Mouse (Mus musculus): ENCODE data around the gene Synm. TPM values are rescaled to one million over a fixed set of nuclear protein-coding genes. Genes with fewer than 3 reads are reported as not detected.

Gene Synm
- polyA plus RNA-seq, 1 experiment: 1.3 TPM

DNA sequence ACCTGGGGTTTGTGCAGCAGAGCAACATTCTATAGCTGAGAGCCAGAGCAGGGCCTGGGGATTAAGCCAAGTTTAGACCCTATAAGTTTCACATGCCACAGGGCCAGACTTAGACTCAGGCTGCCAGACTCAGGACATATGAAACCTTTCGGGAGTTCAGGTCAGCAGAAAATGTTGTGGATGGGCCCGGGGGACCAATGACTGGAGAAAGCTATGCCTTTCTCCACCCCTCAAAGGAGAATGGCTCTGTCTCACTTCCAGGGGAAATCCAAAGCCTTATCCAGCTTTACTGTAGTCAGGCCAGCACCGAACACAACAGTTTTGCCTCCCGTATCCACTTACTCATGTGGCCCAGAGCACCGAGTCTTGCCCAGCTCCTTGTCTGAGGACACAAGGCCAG, 18.7 kb downstream of the Synm start:
- H3K4me1 ChIP-seq (ENCODE audit: control insufficient read depth, insufficient read depth, low read length): no peaks in the 10 kb centered on the region
- no peak overlapping the region for H3K4me3 ChIP-seq (replicated peaks; ENCODE audit: control insufficient read depth, low read depth, low read length)
- TF ChIP-seq POLR2A (IDR thresholded peaks at IDR 0.05; ENCODE audit: borderline replicate concordance, control insufficient read depth, low read depth, low read length) (no peak), CTCF (IDR thresholded peaks at IDR 0.05; ENCODE audit: control insufficient read depth, insufficient read depth, low read length) (no peak)
- H3K27ac ChIP-seq (ENCODE audit: control insufficient read depth, insufficient read depth, low read depth, low read length, poor library complexity): no peak overlapping the region
- 84% methylated on average over 5 of the region's 5 CpGs for WGBS

DNA sequence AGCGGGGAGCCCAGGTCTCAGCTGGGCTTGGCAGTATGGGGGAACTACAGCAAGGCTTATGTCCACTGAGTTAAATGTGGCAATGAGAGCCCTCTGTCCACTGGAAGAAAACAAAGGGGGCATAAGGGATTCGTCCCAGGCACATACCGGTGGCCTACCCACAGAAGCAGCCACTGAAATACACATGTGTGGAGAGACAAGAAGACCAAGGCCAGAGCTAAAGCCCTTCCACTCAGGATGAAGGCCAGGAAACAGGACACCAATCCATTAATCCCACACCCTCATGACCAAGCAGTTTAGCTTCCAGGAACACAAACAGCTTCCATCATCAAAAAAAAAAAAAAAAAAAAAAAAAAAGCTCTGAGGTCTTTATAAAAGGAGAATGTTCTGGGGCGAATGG, 19.2 kb downstream of the Synm start:
- no peak overlapping the region for H3K27ac ChIP-seq (ENCODE audit: control insufficient read depth, insufficient read depth, low read depth, low read length, poor library complexity)

DNA sequence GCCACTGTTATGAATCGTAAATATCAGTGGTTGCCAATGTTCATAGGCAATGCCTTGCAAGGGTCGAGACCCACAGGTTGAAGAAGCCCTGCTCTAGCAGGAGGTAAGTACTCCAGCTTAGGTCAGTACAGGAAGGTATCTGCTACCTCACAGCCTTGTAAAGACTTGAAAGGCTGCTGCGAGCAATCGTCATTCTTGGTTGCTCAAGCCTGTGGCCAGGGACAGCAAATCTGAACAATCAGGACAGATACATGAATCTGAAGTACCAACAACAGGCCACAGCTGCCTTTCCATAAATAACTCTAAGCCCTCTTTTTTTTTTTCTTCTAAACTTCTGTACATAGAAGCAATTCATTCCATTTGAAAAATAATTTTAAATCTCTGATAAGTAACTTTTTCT, 27.3 kb downstream of the Synm start:
- no peak overlapping the region for H3K27ac ChIP-seq (ENCODE audit: control insufficient read depth, insufficient read depth, low read depth, low read length, poor library complexity)
- WGBS: 61% methylated on average over 4 of the region's 4 CpGs
- TF ChIP-seq POLR2A (IDR thresholded peaks at IDR 0.05; ENCODE audit: borderline replicate concordance, control insufficient read depth, low read depth, low read length) (no peak), CTCF (IDR thresholded peaks at IDR 0.05; ENCODE audit: control insufficient read depth, insufficient read depth, low read length) (no peak)
- peaks cover 2% of the 10 kb centered on the region; the same call in 1 of the 2 replicates for H3K4me1 ChIP-seq (ENCODE audit: control insufficient read depth, insufficient read depth, low read length)
- H3K4me3 ChIP-seq (replicated peaks; ENCODE audit: control insufficient read depth, low read depth, low read length): no peak overlapping the region

More for the DNA sequence above, 19.2 kb downstream of the Synm start:
- no peaks in the 10 kb centered on the region for H3K4me1 ChIP-seq (ENCODE audit: control insufficient read depth, insufficient read depth, low read length)
- no peak overlapping the region for H3K4me3 ChIP-seq (replicated peaks; ENCODE audit: control insufficient read depth, low read depth, low read length)
- TF ChIP-seq CTCF (IDR thresholded peaks at IDR 0.05; ENCODE audit: control insufficient read depth, insufficient read depth, low read length) (no peak), POLR2A (IDR thresholded peaks at IDR 0.05; ENCODE audit: borderline replicate concordance, control insufficient read depth, low read depth, low read length) (no peak)
- WGBS: 82% methylated on average over 4 of the region's 4 CpGs

DNA sequence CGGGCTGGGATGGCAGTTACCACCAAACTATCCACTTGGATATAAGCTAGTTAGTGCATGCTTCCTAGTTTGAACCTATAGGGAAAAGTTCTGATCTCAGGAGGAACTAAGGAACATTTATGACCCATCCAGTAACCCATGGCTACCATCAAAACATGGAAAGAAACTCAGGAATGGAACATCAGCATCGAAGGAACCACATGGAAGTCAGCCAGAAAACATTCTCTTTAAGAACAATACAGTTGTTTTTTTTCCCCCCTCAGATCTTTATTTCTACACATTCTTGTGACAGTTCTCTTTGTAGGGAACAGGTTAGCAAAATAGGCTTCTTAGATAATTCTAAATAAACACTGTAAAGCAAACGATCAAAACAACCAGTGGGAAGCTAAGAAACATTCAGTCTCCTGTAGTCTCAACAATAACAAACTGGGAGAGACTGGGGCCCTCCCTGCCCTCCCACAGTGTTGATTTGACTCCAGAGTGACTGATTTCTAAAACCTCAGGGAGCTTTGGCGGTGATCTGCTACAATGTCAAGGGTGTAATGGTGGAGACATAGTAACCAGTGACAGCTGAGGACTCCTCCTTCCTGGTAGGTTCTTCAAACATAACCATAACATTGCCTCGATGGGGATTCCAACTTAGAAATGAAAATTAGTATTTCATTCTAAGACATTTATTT, 29.0 kb downstream of the Synm start:
- Histone ChIP-seq H3K27ac (ENCODE audit: control insufficient read depth, insufficient read depth, low read depth, low read length, poor library complexity) (no peak overlapping the region), H3K4me1 (ENCODE audit: control insufficient read depth, insufficient read depth, low read length) (peaks cover 2% of the 10 kb centered on the region; the same call in 1 of the 2 replicates), H3K4me3 (replicated peaks; ENCODE audit: control insufficient read depth, low read depth, low read length) (no peak overlapping the region)
- no peak for TF ChIP-seq CTCF (IDR thresholded peaks at IDR 0.05; ENCODE audit: control insufficient read depth, insufficient read depth, low read length)
- no peak for TF ChIP-seq POLR2A (IDR thresholded peaks at IDR 0.05; ENCODE audit: borderline replicate concordance, control insufficient read depth, low read depth, low read length)
- WGBS: 55% methylated on average over 5 of the region's 5 CpGs

DNA sequence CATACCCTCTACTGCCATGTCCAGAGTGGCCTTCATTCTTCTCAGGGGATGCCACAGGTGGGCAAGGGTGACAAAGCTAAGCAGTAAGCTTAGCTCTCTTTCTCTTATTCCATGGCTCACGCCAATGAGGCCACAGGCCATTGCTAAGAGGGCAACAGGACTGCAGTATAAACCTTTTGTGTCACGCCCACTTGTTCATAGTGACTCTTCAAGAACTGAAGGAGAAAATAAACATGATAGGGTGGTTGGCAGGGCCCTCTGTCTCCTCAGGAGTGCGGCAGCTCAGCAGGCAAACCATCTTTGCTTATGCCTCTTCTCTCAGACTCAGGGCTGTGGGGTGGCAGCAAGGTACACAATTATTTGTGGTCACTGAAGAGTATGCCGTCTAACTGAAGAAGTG, 30.7 kb downstream of the Synm start:
- 85% methylated on average over 4 of the region's 4 CpGs for WGBS
- no peak for TF ChIP-seq POLR2A (IDR thresholded peaks at IDR 0.05; ENCODE audit: borderline replicate concordance, control insufficient read depth, low read depth, low read length)
- TF ChIP-seq CTCF (IDR thresholded peaks at IDR 0.05; ENCODE audit: control insufficient read depth, insufficient read depth, low read length): no peak
- Histone ChIP-seq H3K4me1 (ENCODE audit: control insufficient read depth, insufficient read depth, low read length) (peaks cover 2% of the 10 kb centered on the region; the same call in 1 of the 2 replicates), H3K4me3 (replicated peaks; ENCODE audit: control insufficient read depth, low read depth, low read length) (no peak overlapping the region), H3K27ac (ENCODE audit: control insufficient read depth, insufficient read depth, low read depth, low read length, poor library complexity) (no peak overlapping the region)

DNA sequence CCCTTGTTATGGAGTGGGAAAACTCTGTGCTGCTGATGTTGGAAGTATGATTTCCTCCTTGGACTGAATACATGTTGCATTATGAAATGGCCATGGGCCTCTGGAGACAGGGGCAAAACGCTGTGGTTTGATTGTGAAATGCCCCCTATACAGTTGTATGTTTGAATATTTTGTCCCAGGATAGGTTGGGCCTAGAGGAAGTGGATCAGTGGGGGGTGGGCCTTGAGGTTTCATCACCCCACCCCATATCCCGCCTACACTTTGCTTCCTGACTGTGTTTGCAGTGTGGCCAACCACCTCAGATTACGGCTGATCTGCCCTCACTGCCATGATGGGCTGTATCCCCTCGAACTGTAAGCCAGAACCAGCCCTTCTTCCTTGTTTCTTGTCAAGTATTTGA, 31.3 kb downstream of the Synm start:
- Histone ChIP-seq H3K27ac (ENCODE audit: control insufficient read depth, insufficient read depth, low read depth, low read length, poor library complexity) (no peak overlapping the region), H3K4me3 (replicated peaks; ENCODE audit: control insufficient read depth, low read depth, low read length) (no peak overlapping the region), H3K4me1 (ENCODE audit: control insufficient read depth, insufficient read depth, low read length) (peaks cover 2% of the 10 kb centered on the region; the same call in 1 of the 2 replicates)
- TF ChIP-seq POLR2A (IDR thresholded peaks at IDR 0.05; ENCODE audit: borderline replicate concordance, control insufficient read depth, low read depth, low read length) (no peak), CTCF (IDR thresholded peaks at IDR 0.05; ENCODE audit: control insufficient read depth, insufficient read depth, low read length) (no peak)
- 44% methylated on average over 4 of the region's 4 CpGs for WGBS

DNA sequence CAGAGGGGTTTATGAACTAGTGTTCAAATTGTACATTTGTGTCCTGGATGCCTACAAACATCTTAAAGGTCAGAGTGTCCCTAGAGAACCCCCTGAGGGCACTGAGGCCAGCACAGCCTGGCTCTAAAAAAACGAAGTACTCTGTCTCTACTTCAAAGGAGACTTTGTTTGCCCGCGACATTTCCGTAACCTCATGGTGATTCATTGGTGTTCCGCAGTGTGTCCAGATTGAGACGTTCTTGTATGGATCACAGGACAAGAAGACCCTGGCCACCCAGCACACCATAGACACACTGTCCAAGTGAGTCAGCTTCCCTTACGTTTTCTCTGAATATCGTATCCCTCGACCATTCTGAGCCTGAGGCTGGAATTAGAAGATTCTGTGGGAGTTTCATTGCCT, 34.5 kb downstream of the Synm start:
- 89% methylated on average over 9 of the region's 9 CpGs for WGBS
- Histone ChIP-seq H3K27ac (ENCODE audit: control insufficient read depth, insufficient read depth, low read depth, low read length, poor library complexity) (no peak overlapping the region), H3K4me3 (replicated peaks; ENCODE audit: control insufficient read depth, low read depth, low read length) (no peak overlapping the region), H3K4me1 (ENCODE audit: control insufficient read depth, insufficient read depth, low read length) (peaks cover 2% of the 10 kb centered on the region; the same call in 1 of the 2 replicates)
- TF ChIP-seq CTCF (IDR thresholded peaks at IDR 0.05; ENCODE audit: control insufficient read depth, insufficient read depth, low read length): no peak
- TF ChIP-seq POLR2A (IDR thresholded peaks at IDR 0.05; ENCODE audit: borderline replicate concordance, control insufficient read depth, low read depth, low read length): no peak

DNA sequence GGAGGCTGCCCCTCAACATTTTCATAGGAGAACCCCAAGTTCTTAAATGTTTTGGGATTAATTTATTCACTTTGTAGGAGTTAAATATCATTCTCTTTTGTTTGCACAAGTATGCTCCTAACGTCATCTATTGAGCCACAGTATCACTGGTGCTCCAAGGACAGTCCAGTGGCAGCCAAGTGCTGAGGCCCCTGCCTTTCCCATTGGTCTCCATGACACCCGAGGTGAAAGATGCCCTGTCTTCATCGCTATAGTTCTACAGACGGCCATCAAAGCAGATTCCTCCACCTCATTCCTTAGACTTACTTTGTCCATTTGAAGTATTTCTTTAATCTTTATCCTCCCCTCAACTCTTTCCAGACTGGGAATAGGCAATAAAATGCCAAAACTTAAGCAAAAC, 35.0 kb downstream of the Synm start:
- WGBS: 87% methylated on average over 4 of the region's 4 CpGs

More for the DNA sequence above, 35.0 kb downstream of the Synm start:
- no peak for TF ChIP-seq CTCF (IDR thresholded peaks at IDR 0.05; ENCODE audit: control insufficient read depth, insufficient read depth, low read length)
- no peak for TF ChIP-seq POLR2A (IDR thresholded peaks at IDR 0.05; ENCODE audit: borderline replicate concordance, control insufficient read depth, low read depth, low read length)
- Histone ChIP-seq H3K4me3 (replicated peaks; ENCODE audit: control insufficient read depth, low read depth, low read length) (no peak overlapping the region), H3K4me1 (ENCODE audit: control insufficient read depth, insufficient read depth, low read length) (peaks cover 2% of the 10 kb centered on the region; the same call in 1 of the 2 replicates), H3K27ac (ENCODE audit: control insufficient read depth, insufficient read depth, low read depth, low read length, poor library complexity) (no peak overlapping the region)
